Mouse (Mus musculus) midbrain, embryonic 11.5 days (tissue): ENCODE measurements around the gene Psmb8. TPM values are rescaled to one million over a fixed set of nuclear protein-coding genes. Genes with fewer than 3 reads are reported as not detected.

Experiments used
- ATAC-seq: fragments of 200-750 bp; cut with Nextera tagmentation; 2 replicates; pipeline ENCODE4 v1.8.0; 2017; ENCODE audit warnings: moderate TSS enrichment, moderate library complexity; ENCODE audit not compliant: low FRiP score
- DNase-seq: peaks from one replicate; pipeline ENCODE4 v3.0.0; 2015; ENCODE audit warnings: low spot score; ENCODE audit errors: missing footprints
- H3K27ac ChIP-seq: fragments of 300-500 bp; sonication (generic); 2 replicates; pipeline ENCODE4 v1.5.1; 2014; ENCODE audit warnings: low read depth, low read length
- H3K27me3 ChIP-seq: fragments of 300-500 bp; sonication (generic); 2 replicates; pipeline ENCODE4 v1.6.1; 2014; ENCODE audit warnings: mild to moderate bottlenecking, low read length, moderate library complexity, mixed read lengths; ENCODE audit not compliant: control insufficient read depth, insufficient read depth
- H3K36me3 ChIP-seq: fragments of 300-500 bp; sonication (generic); 2 replicates; pipeline ENCODE4 v1.6.1; 2014; ENCODE audit warnings: mild to moderate bottlenecking, low read length, moderate library complexity, mixed read lengths; ENCODE audit not compliant: control insufficient read depth, insufficient read depth
- H3K4me1 ChIP-seq: fragments of 300-500 bp; sonication (generic); 2 replicates; pipeline ENCODE4 v1.6.1; 2014; ENCODE audit warnings: low read length; ENCODE audit not compliant: control insufficient read depth, insufficient read depth
- H3K4me2 ChIP-seq: fragments of 300-500 bp; sonication (generic); 2 replicates; pipeline ENCODE4 v1.6.1; 2014; ENCODE audit warnings: mild to moderate bottlenecking, moderate library complexity
- H3K4me3 ChIP-seq: fragments of 300-500 bp; sonication (generic); 2 replicates; pipeline ENCODE4 v1.5.1; 2014; ENCODE audit warnings: low read depth, low read length
- H3K9ac ChIP-seq: fragments of 300-500 bp; sonication (generic); 2 replicates; pipeline ENCODE4 v1.6.1; 2014; ENCODE audit warnings: low read length
- H3K9me3 ChIP-seq: fragments of 300-500 bp; sonication (generic); 2 replicates; pipeline ENCODE4 v1.6.1; 2016; ENCODE audit warnings: low read length; ENCODE audit not compliant: control insufficient read depth
- WGBS: fragments of 180-500 bp; shearing (Covaris S2); extraction: QIAGEN DNeasy Blood & Tissue Kit; methylation state at CpG from one replicate; pipeline ENCODE4 v1.1.7; 2014; 5-methylcytosine and 5-hydroxymethylcytosine counted together
- polyA plus RNA-seq: library from polyadenylated mRNA; unstranded; fragments of >200 nt; fragmentation: Nextera tagmentation; extraction: Ambion mirVana; gene quantifications from 2 replicates; pipeline ENCODE4 v1.2.1, GENCODE M21; 2014

Psmb8 gene
- 1.8 and 2.1 TPM in 2 replicates for polyA plus RNA-seq

- peak; percentile 83; the same call in 1 of the 2 replicates for ATAC-seq
- WGBS = 4% methylated on average over 41 of the region's 41 CpGs
- no peak within 1 kb of the TSS; the same call in 1 of the 2 replicates for H3K9ac ChIP-seq
- H3K9me3 ChIP-seq = no peaks in the 10 kb centered on the region
- H3K36me3 ChIP-seq = no peaks in the 10 kb centered on the region
- peaks cover 51% of the 10 kb centered on the region for H3K27me3 ChIP-seq
- peaks cover 10% of the 10 kb centered on the region for H3K4me1 ChIP-seq
- peak within 1 kb of the TSS; percentile 32 for H3K4me3 ChIP-seq
- DNase-seq = peak; percentile 98
- H3K27ac ChIP-seq = no peak within 1 kb of the TSS
- peak within 1 kb of the TSS; percentile 56 for H3K4me2 ChIP-seq
Observed at GRCm38 (mm10) chr17:34196941-34197894, at the start of gene Psmb8. TSS of gene Psmb8 (plus strand) at chr17:34197721.

- DNase-seq = no peak
- Histone ChIP-seq H3K9me3 (no peaks in the 10 kb centered on the region), H3K9ac (no peak within 1 kb of the TSS), H3K36me3 (no peaks in the 10 kb centered on the region), H3K4me3 (no peak within 1 kb of the TSS), H3K4me2 (no peak within 1 kb of the TSS), H3K27me3 (no peaks in the 10 kb centered on the region), H3K27ac (no peak within 1 kb of the TSS), H3K4me1 (no peaks in the 10 kb centered on the region)
- 62% methylated on average over 4 of the region's 4 CpGs for WGBS
- ATAC-seq = no peak
Observed at GRCm38 (mm10) chr17:34152923-34153322, 44.6 kb upstream of the Psmb8 start, which contains the start of gene H2-DMb1. TSS of gene H2-DMb1 (plus strand) at chr17:34153072.

- H3K9me3 ChIP-seq = no peaks in the 10 kb centered on the region
- no peak overlapping the region for H3K4me2 ChIP-seq
- ATAC-seq = no peak
- no peak for DNase-seq
- H3K27me3 ChIP-seq = no peaks in the 10 kb centered on the region
- H3K36me3 ChIP-seq = no peaks in the 10 kb centered on the region
- no peak overlapping the region for H3K27ac ChIP-seq
- no peaks in the 10 kb centered on the region for H3K4me1 ChIP-seq
- no peak overlapping the region for H3K9ac ChIP-seq
- no peak overlapping the region for H3K4me3 ChIP-seq
- 66% methylated on average over 5 of the region's 5 CpGs for WGBS
Observed at GRCm38 (mm10) chr17:34155534-34155933, 42.0 kb upstream of the Psmb8 start.

GRCm38 (mm10) chr17:34164202-34164895 is 33.2 kb upstream of the Psmb8 start:
- ATAC-seq (no peak), DNase-seq (no peak)
- Histone ChIP-seq H3K9me3 (no peaks in the 10 kb centered on the region), H3K4me3 (no peak overlapping the region), H3K27me3 (no peaks in the 10 kb centered on the region), H3K4me2 (no peak overlapping the region), H3K27ac (no peak overlapping the region), H3K9ac (no peak overlapping the region), H3K36me3 (no peaks in the 10 kb centered on the region), H3K4me1 (no peaks in the 10 kb centered on the region)
- WGBS = 43% methylated on average over 9 of the region's 9 CpGs

GRCm38 (mm10) chr17:34165033-34165730 is 32.3 kb upstream of the Psmb8 start:
- Histone ChIP-seq H3K4me1 (no peaks in the 10 kb centered on the region), H3K27me3 (no peaks in the 10 kb centered on the region), H3K36me3 (no peaks in the 10 kb centered on the region), H3K4me3 (no peak overlapping the region), H3K9me3 (no peaks in the 10 kb centered on the region), H3K27ac (no peak overlapping the region), H3K9ac (no peak overlapping the region), H3K4me2 (no peak overlapping the region)
- no peak for ATAC-seq
- no peak for DNase-seq
- WGBS = 82% methylated on average over 6 of the region's 6 CpGs

GRCm38 (mm10) chr17:34169279-34169678 is 28.2 kb upstream of the Psmb8 start:
- peaks cover 4% of the 10 kb centered on the region; the same call in 1 of the 2 replicates for H3K9me3 ChIP-seq
- H3K27ac ChIP-seq = no peak overlapping the region
- H3K36me3 ChIP-seq = no peaks in the 10 kb centered on the region
- H3K4me1 ChIP-seq = no peaks in the 10 kb centered on the region
- no peak overlapping the region for H3K9ac ChIP-seq
- no peak for ATAC-seq
- no peak overlapping the region for H3K4me3 ChIP-seq
- WGBS = 4% methylated on average over 2 of the region's 2 CpGs
- no peaks in the 10 kb centered on the region for H3K27me3 ChIP-seq
- peak; percentile 83 for DNase-seq
- no peak overlapping the region for H3K4me2 ChIP-seq

GRCm38 (mm10) chr17:34170487-34170876 is 27.0 kb upstream of the Psmb8 start:
- Histone ChIP-seq H3K36me3 (no peaks in the 10 kb centered on the region), H3K9ac (no peak overlapping the region), H3K4me3 (no peak overlapping the region), H3K27ac (no peak overlapping the region), H3K27me3 (no peaks in the 10 kb centered on the region), H3K4me2 (no peak overlapping the region), H3K4me1 (no peaks in the 10 kb centered on the region), H3K9me3 (peaks cover 4% of the 10 kb centered on the region; the same call in 1 of the 2 replicates)
- DNase-seq (peak; percentile 79), ATAC-seq (no peak)
- 27% methylated on average over 4 of the region's 4 CpGs for WGBS

- H3K4me1 ChIP-seq = no peaks in the 10 kb centered on the region
- WGBS = 44% methylated on average over 13 of the region's 13 CpGs
- H3K36me3 ChIP-seq = no peaks in the 10 kb centered on the region
- H3K9ac ChIP-seq = no peak overlapping the region
- ATAC-seq = no peak
- peak; percentile 98 for DNase-seq
- H3K27me3 ChIP-seq = no peaks in the 10 kb centered on the region
- H3K27ac ChIP-seq = no peak overlapping the region
- no peak overlapping the region for H3K4me2 ChIP-seq
- peaks cover 4% of the 10 kb centered on the region; the same call in 1 of the 2 replicates for H3K9me3 ChIP-seq
- no peak overlapping the region for H3K4me3 ChIP-seq
Observed at GRCm38 (mm10) chr17:34170877-34171498, 26.5 kb upstream of the Psmb8 start.
